Comparison of ENCODE assay signal across 8 mouse cellular contexts in the genomic region with DNA sequence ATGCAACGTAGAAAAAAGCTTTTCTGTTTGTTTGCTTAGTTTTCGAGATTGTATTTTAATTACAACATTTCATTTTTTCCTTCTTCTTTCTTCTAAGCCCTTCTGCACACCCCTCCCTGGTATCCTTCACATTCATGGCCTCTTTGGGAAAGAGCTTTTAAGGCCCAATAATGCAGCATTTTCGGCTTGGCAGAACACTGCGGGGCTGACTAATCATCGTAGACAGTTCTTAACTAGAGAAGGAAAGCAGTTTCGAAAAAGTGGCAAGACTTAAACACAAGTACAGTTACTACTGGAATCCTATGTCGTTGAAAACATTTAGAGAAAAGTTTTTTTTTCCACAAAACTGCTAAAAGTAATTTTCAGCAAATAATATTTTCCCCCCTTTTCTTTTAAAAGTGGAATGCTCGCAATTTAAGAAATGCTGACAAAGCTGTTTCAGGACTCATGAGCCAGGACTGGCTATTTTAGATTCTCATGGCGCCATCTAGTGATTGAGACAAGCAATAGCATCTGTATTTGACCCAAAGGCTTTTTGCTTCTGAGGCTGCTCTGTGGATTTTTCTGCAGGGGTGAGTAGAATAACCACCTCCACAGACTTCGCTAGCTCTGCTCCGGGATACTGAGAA.
DNase-seq lines count a peak whose midpoint lies in the region; ATAC-seq and TF ChIP-seq lines count a peak whose summit lies in the region.

No protein-coding gene starts in this region.

- H3K9me3 ChIP-seq in kidney, embryonic 16.5 days (ENCODE audit: low read length): no peaks in the 10 kb centered on the region
- no peaks in the 10 kb centered on the region for H3K9me3 ChIP-seq in kidney, embryonic 15.5 days (replicated peaks)
- H3K9me3 ChIP-seq in E14TG2a.4 (ENCODE audit: low read length): no peaks in the 10 kb centered on the region

- no peak overlapping the region for H3K4me3 ChIP-seq in kidney, embryonic 16.5 days (ENCODE audit: low read length)
- no peak overlapping the region for H3K4me3 ChIP-seq in kidney, embryonic 15.5 days (replicated peaks)
- no peak overlapping the region for H3K4me3 ChIP-seq in E14TG2a.4 (replicated peaks; ENCODE audit: low read length)

- no peaks in the 10 kb centered on the region for H3K36me3 ChIP-seq in kidney, embryonic 16.5 days (ENCODE audit: insufficient read depth, low read length)
- no peaks in the 10 kb centered on the region for H3K36me3 ChIP-seq in kidney, embryonic 15.5 days
- no peaks in the 10 kb centered on the region for H3K36me3 ChIP-seq in E14TG2a.4 (ENCODE audit: insufficient read depth, low read length)

- H3K27ac ChIP-seq in kidney, embryonic 16.5 days (ENCODE audit: low read length): no peak overlapping the region
- no peak overlapping the region for H3K27ac ChIP-seq in kidney, embryonic 15.5 days

- peak; percentile 37 for DNase-seq in c-Kit-positive CD71-negative TER-119-negative erythroid progenitor cells, embryonic 14.5 days (ENCODE audit: low read depth)
- DNase-seq in heart, adult 9 months (ENCODE audit: low spot score in 2 of 2): peak; percentile 11 to 26
- DNase-seq in layer of hippocampus, adult 9-10 months (ENCODE audit: low spot score): peak; percentile 24
- DNase-seq in urinary bladder, postnatal 25 days (ENCODE audit: low spot score): no peak

- peak; percentile 83 for TF ChIP-seq CTCF in E14TG2a.4 (conservative IDR thresholded peaks at IDR 0.05; ENCODE audit: low read length)

- H3K27me3 ChIP-seq in kidney, embryonic 16.5 days (ENCODE audit: insufficient read depth, low read length): no peaks in the 10 kb centered on the region
- H3K27me3 ChIP-seq in kidney, embryonic 15.5 days: no peaks in the 10 kb centered on the region
- no peaks in the 10 kb centered on the region for H3K27me3 ChIP-seq in E14TG2a.4 (ENCODE audit: insufficient read depth, low read length)

- no peak overlapping the region for H3K9ac ChIP-seq in kidney, embryonic 16.5 days (replicated peaks; ENCODE audit: low read length)
- H3K9ac ChIP-seq in kidney, embryonic 15.5 days: no peak overlapping the region

- peak; percentile 57; the same call in 1 of the 2 replicates for ATAC-seq in kidney, embryonic 16.5 days (ENCODE audit: low FRiP score, low TSS enrichment)
- no peak; the same call in 1 of the 2 replicates for ATAC-seq in kidney, embryonic 15.5 days (replicated peaks; ENCODE audit: low FRiP score)
- ATAC-seq in monocyte, adult 5-6 weeks (replicated peaks; ENCODE audit: insufficient number of reproducible peaks, low FRiP score, low TSS enrichment, poor library complexity, severe bottlenecking): peak; percentile 71; the same call in 1 of the 2 replicates

- H3K4me2 ChIP-seq in kidney, embryonic 16.5 days (replicated peaks; ENCODE audit: low read depth, low read length): no peak overlapping the region
- H3K4me2 ChIP-seq in kidney, embryonic 15.5 days: no peak overlapping the region

- H3K4me1 ChIP-seq in kidney, embryonic 16.5 days (ENCODE audit: insufficient read depth, low read length): no peaks in the 10 kb centered on the region
- no peaks in the 10 kb centered on the region for H3K4me1 ChIP-seq in kidney, embryonic 15.5 days
- peaks cover 6% of the 10 kb centered on the region for H3K4me1 ChIP-seq in E14TG2a.4 (replicated peaks; ENCODE audit: low read depth, low read length)

- WGBS in kidney, embryonic 16.5 days: 40% methylated on average over 11 of the region's 11 CpGs
- 43% methylated on average over 11 of the region's 11 CpGs for WGBS in kidney, embryonic 15.5 days
